In genomic region chr6:134564539-134564938, GRCm38 (mm10) we compare ENCODE assay signal across 9 mouse cellular contexts. TPM values are rescaled to one million over a fixed set of nuclear protein-coding genes. Genes with fewer than 3 reads are reported as not detected.
DNase-seq lines count a peak whose midpoint lies in the region; ATAC-seq and TF ChIP-seq lines count a peak whose summit lies in the region.
"Had no signal": no experiment of that assay in that cellular context is flagged by ENCODE, and none has a peak within 500 bp of the region (broad histone marks: within the 10 kb centered on the region; RNA-seq: fewer than 3 reads in every experiment).

No protein-coding gene starts in this region.

- peak overlapping the region; percentile 79 for H3K4me2 ChIP-seq in heart, postnatal 0 days (ENCODE audit: low read depth, low read length)
- H3K4me2 ChIP-seq in forebrain, embryonic 11.5 days (ENCODE audit: low read depth, low read length, severe bottlenecking) = peak overlapping the region; percentile 70; the same call in 1 of the 2 replicates
- peak overlapping the region; percentile 83 for H3K4me2 ChIP-seq in myocyte (ENCODE audit: low read depth)

- no peak for DNase-seq in heart, postnatal 0 days (ENCODE audit: low spot score)
- no peak for DNase-seq in heart, postnatal 25 days (ENCODE audit: low spot score)
- no peak for DNase-seq in forebrain, embryonic 11.5 days (ENCODE audit: low spot score)
- peak; percentile 62 for DNase-seq in large intestine, adult 2 months (ENCODE audit: low read depth, low spot score)
- DNase-seq in left cerebral cortex, postnatal 4 days = no peak
- no peak for DNase-seq in left cerebral cortex, postnatal 14 days (ENCODE audit: low spot score in 2 of 2)
- DNase-seq in retina, postnatal 1 day = no peak
- DNase-seq: adrenal gland, adult 8-10 months had no signal

- no peak for TF ChIP-seq POLR2A in myocyte (IDR thresholded peaks at IDR 0.05; ENCODE audit: insufficient read length, low read depth)

- H3K36me3 ChIP-seq in heart, postnatal 0 days (replicated peaks; ENCODE audit: control insufficient read depth, insufficient read depth, low read length) = no peaks in the 10 kb centered on the region
- H3K36me3 ChIP-seq in forebrain, embryonic 11.5 days (ENCODE audit: control insufficient read depth, insufficient read depth, low read length) = no peaks in the 10 kb centered on the region
- H3K36me3 ChIP-seq in myocyte (ENCODE audit: control insufficient read depth, insufficient read depth) = no peaks in the 10 kb centered on the region

- no peak for TF ChIP-seq EP300 in heart, postnatal 0 days (IDR thresholded peaks at IDR 0.05; ENCODE audit: low read depth)

- ATAC-seq in heart, postnatal 0 days (ENCODE audit: insufficient read depth, low read depth) = no peak
- no peak for ATAC-seq in forebrain, embryonic 11.5 days (replicated peaks; ENCODE audit: low FRiP score)

- H3K4me1 ChIP-seq in heart, postnatal 0 days (ENCODE audit: control insufficient read depth, insufficient read depth) = peaks cover 10% of the 10 kb centered on the region; the same call in 1 of the 2 replicates
- H3K4me1 ChIP-seq in forebrain, embryonic 11.5 days (replicated peaks; ENCODE audit: control insufficient read depth, insufficient read depth, low read length) = peaks cover 2% of the 10 kb centered on the region; the same call in 1 of the 2 replicates

- intact Hi-C loops in heart, postnatal 25 days (cut with DNase I) = loop anchor here (5.0 kb wide), 1 partner anchor 52 kb away; no protein-coding TSS in a partner anchor
- intact Hi-C loops in left cerebral cortex, postnatal 4 days (cut with DNase I) = loop anchor here (10.0 kb wide), 1 partner anchor 90 kb away; no protein-coding TSS in a partner anchor
- intact Hi-C loops in left cerebral cortex, postnatal 14 days (cut with DNase I) = loop anchor here (10.0 kb wide), 1 partner anchor 110 kb away; no protein-coding TSS in a partner anchor

- no peak for TF ChIP-seq CTCF in heart, postnatal 0 days (IDR thresholded peaks at IDR 0.05; ENCODE audit: low read depth)

- H3K9ac ChIP-seq in heart, postnatal 0 days (replicated peaks; ENCODE audit: low read depth, low read length) = no peak overlapping the region
- H3K9ac ChIP-seq in forebrain, embryonic 11.5 days (ENCODE audit: low read length) = no peak overlapping the region

- 59% methylated on average over 2 of the region's 2 CpGs for WGBS in heart, postnatal 0 days
- WGBS in forebrain, embryonic 11.5 days = 82% methylated on average over 2 of the region's 2 CpGs
- 19% methylated on average over 2 of the region's 2 CpGs for WGBS in large intestine, adult 2 months

- no peaks in the 10 kb centered on the region for H3K27me3 ChIP-seq in heart, postnatal 0 days (ENCODE audit: control insufficient read depth, insufficient read depth, low read length)
- H3K27me3 ChIP-seq in forebrain, embryonic 11.5 days (ENCODE audit: control insufficient read depth, insufficient read depth, low read length) = no peaks in the 10 kb centered on the region
- H3K27me3 ChIP-seq in myocyte (ENCODE audit: control insufficient read depth, insufficient read depth, insufficient read length) = no peaks in the 10 kb centered on the region

- no peaks in the 10 kb centered on the region for H3K9me3 ChIP-seq in heart, postnatal 0 days (replicated peaks; ENCODE audit: control insufficient read depth, low read length)
- H3K9me3 ChIP-seq in forebrain, embryonic 11.5 days (ENCODE audit: control insufficient read depth, low read length) = no peaks in the 10 kb centered on the region

- H3K79me2 ChIP-seq in myocyte (ENCODE audit: control insufficient read depth, insufficient read depth) = peaks cover 68% of the 10 kb centered on the region

- H3K27ac ChIP-seq in heart, postnatal 0 days (ENCODE audit: low read depth) = no peak overlapping the region
- H3K27ac ChIP-seq in forebrain, embryonic 11.5 days (ENCODE audit: low read depth, low read length) = no peak overlapping the region

- H3K4me3 ChIP-seq in heart, postnatal 0 days (ENCODE audit: low read depth, low read length) = no peak overlapping the region
- peak overlapping the region; percentile 15; the same call in 1 of the 2 replicates for H3K4me3 ChIP-seq in forebrain, embryonic 11.5 days (ENCODE audit: low read depth, low read length)
- no peak overlapping the region for H3K4me3 ChIP-seq in myocyte

- no peak overlapping the region for H3ac ChIP-seq in myocyte (ENCODE audit: control insufficient read depth, insufficient read length)

TF ChIP-seq in myocyte, 11 proteins besides CTCF, POLR2A, EP300 and RAD21:
- TF ChIP-seq CEBPB (IDR thresholded peaks at IDR 0.05; ENCODE audit: insufficient read depth, poor library complexity, severe bottlenecking) (no peak), REST (IDR thresholded peaks at IDR 0.05; ENCODE audit: insufficient read depth, insufficient read length) (no peak)

RNA-seq across cellular contexts. Expression of gene Lrp6, which starts 2.2 kb away (rescaled TPM):
- total RNA-seq in heart, postnatal 0 days (2014; rRNA removed; ENCODE audit: low replicate concordance) = 26.6 and 27.1 TPM in 2 replicates
- polyA plus RNA-seq in heart, postnatal 0 days (2015; fragmentation: Nextera tagmentation; extraction: Ambion mirVana) = 15.8 and 15.9 TPM in 2 replicates
- total RNA-seq in heart, postnatal 25 days (2021) = 10 to 100 TPM; 55.3 to 59.1 TPM
- polyA plus RNA-seq in forebrain, embryonic 11.5 days (2014; fragmentation: Nextera tagmentation; extraction: Ambion mirVana) = 32.5 and 32.9 TPM in 2 replicates
- 11.2 and 21.3 TPM in 2 replicates for polyA plus RNA-seq in large intestine, adult 2 months (2012; rRNA removed)
- polyA plus RNA-seq in myocyte (2012; fragmentation: generic; extraction: Trizol) = 8.4 TPM
- 10 to 100 TPM; 50.1 to 51.5 TPM for total RNA-seq in left cerebral cortex, postnatal 4 days (2021)
- total RNA-seq in left cerebral cortex, postnatal 14 days (2021) = 10 to 100 TPM; 41.5 to 46.1 TPM
